Mouse (Mus musculus): ENCODE results near the gene Pitpnc1. TPM values are rescaled to one million over a fixed set of nuclear protein-coding genes. Genes with fewer than 3 reads are reported as not detected.
"Not testable (repeated sequence)": the region's sequence is repeated elsewhere in the genome, so short reads cannot be mapped to it uniquely, and the experiment has no call there.

The Pitpnc1 gene
- polyA plus RNA-seq, 1 experiment = 0.25 TPM

- no peak overlapping the region for H3ac ChIP-seq (ENCODE audit: control insufficient read depth, insufficient read length, low read depth)
- no peaks in the 10 kb centered on the region for H3K79me2 ChIP-seq (ENCODE audit: control insufficient read depth, insufficient read depth)
- no peak for TF ChIP-seq MYOG (IDR thresholded peaks at IDR 0.05; ENCODE audit: control insufficient read depth, extremely low read depth, insufficient read length)
- no peak for TF ChIP-seq USF1 (IDR thresholded peaks at IDR 0.05; ENCODE audit: low read depth)
- TF ChIP-seq MYOD1 (IDR thresholded peaks at IDR 0.05; ENCODE audit: control insufficient read depth, insufficient read length, low read depth) = no peak
- TF ChIP-seq FOSL1 (IDR thresholded peaks at IDR 0.05; ENCODE audit: insufficient read depth, low read length, poor library complexity, severe bottlenecking) = no peak
- no peak for TF ChIP-seq CEBPB (IDR thresholded peaks at IDR 0.05; ENCODE audit: low read depth)
- no peak for TF ChIP-seq MAX (IDR thresholded peaks at IDR 0.05)
- TF ChIP-seq CTCF (IDR thresholded peaks at IDR 0.05; ENCODE audit: control insufficient read depth, insufficient read depth, insufficient read length) = no peak
- H3K4me3 ChIP-seq (ENCODE audit: insufficient read depth, poor library complexity, severe bottlenecking) = no peak overlapping the region
- H3K79me3 ChIP-seq (ENCODE audit: low read depth) = no peaks in the 10 kb centered on the region
- H3K36me3 ChIP-seq (ENCODE audit: control insufficient read depth, insufficient read depth) = no peaks in the 10 kb centered on the region
- no peaks in the 10 kb centered on the region for H3K27me3 ChIP-seq (ENCODE audit: control insufficient read depth, insufficient read depth, insufficient read length)
Measured at GRCm38 (mm10) chr11:107510362-107511269, 40.1 kb upstream of the Pitpnc1 start.

- no peaks in the 10 kb centered on the region for H3K79me2 ChIP-seq (ENCODE audit: control insufficient read depth, insufficient read depth)
- TF ChIP-seq CTCF (IDR thresholded peaks at IDR 0.05; ENCODE audit: control insufficient read depth, insufficient read depth, insufficient read length) (no peak), MYOD1 (IDR thresholded peaks at IDR 0.05; ENCODE audit: control insufficient read depth, insufficient read length, low read depth) (no peak), CEBPB (IDR thresholded peaks at IDR 0.05; ENCODE audit: low read depth) (no peak), MAX (IDR thresholded peaks at IDR 0.05) (no peak), FOSL1 (IDR thresholded peaks at IDR 0.05; ENCODE audit: insufficient read depth, low read length, poor library complexity, severe bottlenecking) (no peak), USF1 (IDR thresholded peaks at IDR 0.05; ENCODE audit: low read depth) (no peak), MYOG (IDR thresholded peaks at IDR 0.05; ENCODE audit: control insufficient read depth, extremely low read depth, insufficient read length) (no peak)
- no peak overlapping the region for H3ac ChIP-seq (ENCODE audit: control insufficient read depth, insufficient read length, low read depth)
- no peaks in the 10 kb centered on the region for H3K36me3 ChIP-seq (ENCODE audit: control insufficient read depth, insufficient read depth)
- no peaks in the 10 kb centered on the region for H3K79me3 ChIP-seq (ENCODE audit: low read depth)
- H3K27me3 ChIP-seq (ENCODE audit: control insufficient read depth, insufficient read depth, insufficient read length) = no peaks in the 10 kb centered on the region
- H3K4me3 ChIP-seq (ENCODE audit: insufficient read depth, poor library complexity, severe bottlenecking) = no peak overlapping the region
Measured at GRCm38 (mm10) chr11:107509631-107510338, 39.3 kb upstream of the Pitpnc1 start.

- Histone ChIP-seq H3K4me3 (ENCODE audit: insufficient read depth, poor library complexity, severe bottlenecking) (no peak overlapping the region), H3K79me2 (ENCODE audit: control insufficient read depth, insufficient read depth) (no peaks in the 10 kb centered on the region), H3K27me3 (ENCODE audit: control insufficient read depth, insufficient read depth, insufficient read length) (no peaks in the 10 kb centered on the region), H3ac (ENCODE audit: control insufficient read depth, insufficient read length, low read depth) (no peak overlapping the region), H3K36me3 (ENCODE audit: control insufficient read depth, insufficient read depth) (peaks cover 4% of the 10 kb centered on the region), H3K79me3 (ENCODE audit: low read depth) (no peaks in the 10 kb centered on the region)
- no peak for TF ChIP-seq MYOD1 (IDR thresholded peaks at IDR 0.05; ENCODE audit: control insufficient read depth, insufficient read length, low read depth)
- no peak for TF ChIP-seq CEBPB (IDR thresholded peaks at IDR 0.05; ENCODE audit: low read depth)
- no peak for TF ChIP-seq MAX (IDR thresholded peaks at IDR 0.05)
- TF ChIP-seq CTCF (IDR thresholded peaks at IDR 0.05; ENCODE audit: control insufficient read depth, insufficient read depth, insufficient read length) = no peak
- no peak for TF ChIP-seq MYOG (IDR thresholded peaks at IDR 0.05; ENCODE audit: control insufficient read depth, extremely low read depth, insufficient read length)
- TF ChIP-seq USF1 (IDR thresholded peaks at IDR 0.05; ENCODE audit: low read depth) = no peak
- no peak for TF ChIP-seq FOSL1 (IDR thresholded peaks at IDR 0.05; ENCODE audit: insufficient read depth, low read length, poor library complexity, severe bottlenecking)
Measured at GRCm38 (mm10) chr11:107506260-107506659, 35.8 kb upstream of the Pitpnc1 start.

- H3K36me3 ChIP-seq (ENCODE audit: control insufficient read depth, insufficient read depth) = peaks cover 11% of the 10 kb centered on the region
- not testable (repeated sequence) for H3K79me3 ChIP-seq (ENCODE audit: low read depth); H3ac ChIP-seq (ENCODE audit: control insufficient read depth, insufficient read length, low read depth); H3K27me3 ChIP-seq (ENCODE audit: control insufficient read depth, insufficient read depth, insufficient read length); H3K4me3 ChIP-seq (ENCODE audit: insufficient read depth, poor library complexity, severe bottlenecking); H3K79me2 ChIP-seq (ENCODE audit: control insufficient read depth, insufficient read depth)
Measured at GRCm38 (mm10) chr11:107504364-107504763, 33.9 kb upstream of the Pitpnc1 start.

GRCm38 (mm10) chr11:107502801-107503200, 32.3 kb upstream of the Pitpnc1 start:
- Histone ChIP-seq H3K4me3 (ENCODE audit: insufficient read depth, poor library complexity, severe bottlenecking) (no peak overlapping the region), H3K27me3 (ENCODE audit: control insufficient read depth, insufficient read depth, insufficient read length) (no peaks in the 10 kb centered on the region), H3K36me3 (ENCODE audit: control insufficient read depth, insufficient read depth) (peaks cover 27% of the 10 kb centered on the region), H3K79me3 (ENCODE audit: low read depth) (no peaks in the 10 kb centered on the region), H3K79me2 (ENCODE audit: control insufficient read depth, insufficient read depth) (no peaks in the 10 kb centered on the region), H3ac (ENCODE audit: control insufficient read depth, insufficient read length, low read depth) (no peak overlapping the region)
- TF ChIP-seq MYOD1 (IDR thresholded peaks at IDR 0.05; ENCODE audit: control insufficient read depth, insufficient read length, low read depth) = no peak
- TF ChIP-seq CTCF (IDR thresholded peaks at IDR 0.05; ENCODE audit: control insufficient read depth, insufficient read depth, insufficient read length) = no peak
- no peak for TF ChIP-seq MYOG (IDR thresholded peaks at IDR 0.05; ENCODE audit: control insufficient read depth, extremely low read depth, insufficient read length)
- no peak for TF ChIP-seq USF1 (IDR thresholded peaks at IDR 0.05; ENCODE audit: low read depth)
- no peak for TF ChIP-seq FOSL1 (IDR thresholded peaks at IDR 0.05; ENCODE audit: insufficient read depth, low read length, poor library complexity, severe bottlenecking)
- TF ChIP-seq MAX (IDR thresholded peaks at IDR 0.05) = no peak
- TF ChIP-seq CEBPB (IDR thresholded peaks at IDR 0.05; ENCODE audit: low read depth) = no peak

All from C2C12 (cell line).